Mouse (Mus musculus) hindbrain, embryonic 16.5 days (tissue): ENCODE results near the gene Rnf31. TPM values are rescaled to one million over a fixed set of nuclear protein-coding genes. Genes with fewer than 3 reads are reported as not detected.

Experiments
- ATAC-seq: fragments of 200-750 bp; cut with Nextera tagmentation; 2 replicates; pipeline ENCODE4 v1.8.0; 2017; ENCODE audit warnings: moderate TSS enrichment, moderate library complexity
- H3K27ac ChIP-seq: fragments of 300-500 bp; sonication (generic); 2 replicates; pipeline ENCODE4 v1.5.1; 2014; ENCODE audit warnings: low read depth, mild to moderate bottlenecking, control low read depth, low read length, moderate library complexity
- H3K27me3 ChIP-seq: fragments of 300-500 bp; sonication (generic); replicated peaks from 2 replicates; pipeline ENCODE4 v1.6.1; 2014; ENCODE audit warnings: low read length; ENCODE audit not compliant: control insufficient read depth, insufficient read depth
- H3K36me3 ChIP-seq: fragments of 300-500 bp; sonication (generic); 2 replicates; pipeline ENCODE4 v1.6.1; 2014; ENCODE audit warnings: mild to moderate bottlenecking, low read length, moderate library complexity, mixed read lengths; ENCODE audit not compliant: control insufficient read depth, insufficient read depth
- H3K4me1 ChIP-seq: fragments of 300-500 bp; sonication (generic); 2 replicates; pipeline ENCODE4 v1.6.1; 2014; ENCODE audit warnings: low read depth, low read length; ENCODE audit not compliant: control insufficient read depth, insufficient read depth
- H3K4me2 ChIP-seq: fragments of 300-500 bp; sonication (generic); 2 replicates; pipeline ENCODE4 v1.6.1; 2014; ENCODE audit warnings: mild to moderate bottlenecking, low read length, control low read depth, moderate library complexity
- H3K4me3 ChIP-seq: fragments of 300-500 bp; sonication (generic); 2 replicates; pipeline ENCODE4 v1.5.1; 2014; ENCODE audit warnings: mild to moderate bottlenecking, low read length, control low read depth, moderate library complexity
- H3K9ac ChIP-seq: fragments of 300-500 bp; sonication (generic); 2 replicates; pipeline ENCODE4 v1.6.1; 2014; ENCODE audit warnings: low read depth, mild to moderate bottlenecking, control low read depth, low read length, moderate library complexity
- H3K9me3 ChIP-seq: fragments of 300-500 bp; sonication (generic); 2 replicates; pipeline ENCODE4 v1.6.1; 2014; ENCODE audit warnings: mild to moderate bottlenecking, low read length, moderate library complexity; ENCODE audit not compliant: control insufficient read depth
- WGBS: fragments of 180-500 bp; shearing (Covaris S2); extraction: QIAGEN DNeasy Blood & Tissue Kit; methylation state at CpG from one replicate; pipeline ENCODE4 v1.1.7; 2014; 5-methylcytosine and 5-hydroxymethylcytosine counted together
- polyA plus RNA-seq: library from polyadenylated mRNA; unstranded; fragments of >200 nt; fragmentation: Nextera tagmentation; extraction: Ambion mirVana; gene quantifications from 2 replicates; pipeline ENCODE4 v1.2.1, GENCODE M21; 2015

The Rnf31 gene
- polyA plus RNA-seq, 1 experiment from 2014 or later = 18.2 TPM

DNA sequence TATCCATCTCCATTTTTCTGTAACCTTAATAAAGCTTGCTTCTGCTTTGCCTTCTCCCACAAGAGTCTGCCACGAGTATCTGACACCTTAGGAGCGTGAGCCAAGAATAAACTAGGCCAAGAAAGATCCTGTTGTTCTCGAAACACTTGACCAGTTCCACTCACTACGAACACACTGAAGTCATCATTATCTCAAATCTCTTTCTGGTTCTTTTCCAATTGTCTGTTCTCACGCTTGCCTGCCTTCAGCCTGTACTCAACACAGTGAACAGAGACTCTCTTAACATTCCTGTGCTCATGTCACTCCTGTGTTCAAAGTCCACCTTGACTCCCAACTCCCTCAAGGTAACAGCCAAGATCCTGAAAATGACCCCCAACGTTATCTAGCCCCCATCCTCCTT is 21.8 kb downstream of the Rnf31 start:
- Histone ChIP-seq H3K4me2 (no peak overlapping the region), H3K27me3 (no peaks in the 10 kb centered on the region), H3K4me1 (no peaks in the 10 kb centered on the region), H3K9me3 (no peaks in the 10 kb centered on the region), H3K4me3 (no peak overlapping the region), H3K36me3 (peaks cover 8% of the 10 kb centered on the region), H3K9ac (no peak overlapping the region), H3K27ac (no peak overlapping the region)
- 72% methylated on average over 6 of the region's 6 CpGs for WGBS
- no peak for ATAC-seq

DNA sequence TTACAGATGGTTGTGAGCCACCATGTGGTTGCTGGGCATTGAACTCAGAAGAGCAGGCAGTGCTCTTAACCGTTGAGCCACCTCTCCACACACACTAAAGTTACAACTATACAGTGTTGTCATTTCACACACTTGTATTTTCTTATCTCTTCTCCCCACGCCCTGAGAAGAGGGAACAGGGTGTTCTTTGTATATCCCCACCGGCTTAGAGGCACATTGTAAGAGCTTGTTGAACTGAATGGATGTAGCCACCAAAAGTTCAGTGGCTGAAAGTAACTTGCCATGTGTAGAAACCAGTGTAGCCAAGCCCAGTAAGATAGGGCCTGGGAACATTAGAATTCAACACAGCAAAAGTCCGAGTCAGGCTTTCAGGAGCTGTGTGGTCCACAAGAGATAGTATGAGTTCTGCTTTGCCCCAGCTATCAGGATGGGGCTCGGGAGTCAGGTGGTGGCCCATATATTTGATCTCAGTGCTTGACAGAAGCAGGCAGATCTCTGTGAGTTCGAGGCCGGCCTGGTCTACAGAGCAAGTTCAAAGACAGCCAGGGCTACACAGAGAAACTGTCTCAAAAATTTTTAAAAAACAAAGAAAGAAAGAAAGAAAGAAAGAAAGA is 23.2 kb downstream of the Rnf31 start:
- ATAC-seq = no peak
- Histone ChIP-seq H3K4me3 (no peak overlapping the region), H3K27ac (no peak overlapping the region), H3K4me1 (no peaks in the 10 kb centered on the region), H3K4me2 (no peak overlapping the region), H3K9me3 (no peaks in the 10 kb centered on the region), H3K9ac (no peak overlapping the region), H3K27me3 (no peaks in the 10 kb centered on the region), H3K36me3 (no peaks in the 10 kb centered on the region)
- WGBS = 89% methylated on average over 7 of the region's 7 CpGs

DNA sequence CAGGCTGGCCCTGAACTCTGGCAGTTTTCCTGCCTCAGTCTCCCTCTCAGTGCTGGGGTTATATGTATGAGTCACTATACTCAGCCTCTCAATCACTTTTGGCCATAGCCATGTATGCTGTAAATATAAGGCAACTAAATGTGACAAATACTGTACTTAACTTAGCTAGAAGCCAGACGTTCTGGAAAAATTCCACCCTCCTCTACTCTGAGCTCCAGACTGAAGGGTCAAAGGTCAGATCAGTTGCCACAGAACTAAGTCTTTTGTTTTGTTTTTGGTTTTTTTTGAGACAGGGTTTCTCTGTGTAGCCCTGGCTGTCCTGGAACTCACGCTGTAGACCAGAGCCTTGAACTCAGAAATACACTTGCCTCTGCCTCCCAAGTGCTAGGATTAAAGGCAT is 24.4 kb downstream of the Rnf31 start:
- ATAC-seq = no peak
- no peaks in the 10 kb centered on the region for H3K27me3 ChIP-seq
- H3K4me1 ChIP-seq = no peaks in the 10 kb centered on the region
- H3K4me3 ChIP-seq = no peak overlapping the region
- no peak overlapping the region for H3K27ac ChIP-seq
- no peaks in the 10 kb centered on the region for H3K36me3 ChIP-seq
- no peak overlapping the region for H3K9ac ChIP-seq
- no peak overlapping the region for H3K4me2 ChIP-seq
- 54% methylated on average over 2 of the region's 2 CpGs for WGBS
- no peaks in the 10 kb centered on the region for H3K9me3 ChIP-seq

DNA sequence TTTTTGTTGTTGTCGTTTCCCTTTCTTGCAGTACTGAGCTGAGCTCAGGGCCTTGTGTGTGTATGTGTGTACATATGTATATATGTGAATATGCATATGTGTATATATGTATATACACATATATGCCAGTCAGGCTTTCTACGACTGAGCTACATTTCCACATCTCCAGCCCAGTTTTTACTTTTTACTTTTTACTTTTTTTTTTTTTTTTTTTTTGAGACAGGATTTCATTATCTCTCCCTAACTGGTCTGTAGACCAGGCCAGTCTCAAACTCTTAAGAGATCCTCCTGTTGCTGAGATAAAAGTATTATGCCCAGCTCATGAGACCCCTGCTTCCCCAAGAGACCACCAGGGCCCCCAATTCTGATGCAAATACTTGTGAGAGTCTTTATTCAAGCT is 25.3 kb downstream of the Rnf31 start:
- WGBS = 76% methylated on average over 2 of the region's 2 CpGs
- no peak overlapping the region for H3K27ac ChIP-seq
- no peaks in the 10 kb centered on the region for H3K36me3 ChIP-seq
- no peak overlapping the region for H3K9ac ChIP-seq
- ATAC-seq = no peak
- H3K9me3 ChIP-seq = no peaks in the 10 kb centered on the region
- no peaks in the 10 kb centered on the region for H3K27me3 ChIP-seq
- H3K4me2 ChIP-seq = no peak overlapping the region
- no peaks in the 10 kb centered on the region for H3K4me1 ChIP-seq
- H3K4me3 ChIP-seq = no peak overlapping the region

DNA sequence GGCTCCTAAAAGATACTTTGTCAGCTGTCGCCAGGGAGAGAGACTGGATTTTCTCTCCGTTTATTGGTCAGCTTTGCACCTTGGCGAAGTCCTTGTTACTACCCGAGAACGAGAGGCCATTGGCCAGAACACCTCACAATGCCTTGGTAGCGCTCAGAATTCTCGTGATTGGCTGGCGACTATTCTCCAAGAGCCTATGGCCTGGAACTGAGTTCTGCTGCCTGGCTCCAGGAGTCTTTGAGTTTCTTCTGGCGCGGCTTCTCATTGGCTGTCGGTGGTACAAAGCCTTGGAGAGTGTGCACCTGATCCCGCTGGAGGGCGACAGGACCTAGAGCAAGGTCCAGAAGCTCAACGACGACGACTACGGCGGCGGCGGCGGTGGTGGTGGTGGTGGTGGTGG is 26.3 kb downstream of the Rnf31 start, which contains the start of gene Rec8:
Gene Rec8, plus strand, starts transcription at position 216 of the 400 bp plus-strand sequence.
- 19% methylated on average over 21 of the region's 21 CpGs for WGBS
- peak within 1 kb of the TSS; percentile 25; the same call in 1 of the 2 replicates for H3K9ac ChIP-seq
- peak; percentile 89 for ATAC-seq
- peak within 1 kb of the TSS; percentile 33 for H3K4me3 ChIP-seq
- H3K4me2 ChIP-seq = peak within 1 kb of the TSS; percentile 44
- H3K36me3 ChIP-seq = no peaks in the 10 kb centered on the region
- H3K4me1 ChIP-seq = no peaks in the 10 kb centered on the region
- no peaks in the 10 kb centered on the region for H3K27me3 ChIP-seq
- no peak within 1 kb of the TSS for H3K27ac ChIP-seq
- H3K9me3 ChIP-seq = no peaks in the 10 kb centered on the region

DNA sequence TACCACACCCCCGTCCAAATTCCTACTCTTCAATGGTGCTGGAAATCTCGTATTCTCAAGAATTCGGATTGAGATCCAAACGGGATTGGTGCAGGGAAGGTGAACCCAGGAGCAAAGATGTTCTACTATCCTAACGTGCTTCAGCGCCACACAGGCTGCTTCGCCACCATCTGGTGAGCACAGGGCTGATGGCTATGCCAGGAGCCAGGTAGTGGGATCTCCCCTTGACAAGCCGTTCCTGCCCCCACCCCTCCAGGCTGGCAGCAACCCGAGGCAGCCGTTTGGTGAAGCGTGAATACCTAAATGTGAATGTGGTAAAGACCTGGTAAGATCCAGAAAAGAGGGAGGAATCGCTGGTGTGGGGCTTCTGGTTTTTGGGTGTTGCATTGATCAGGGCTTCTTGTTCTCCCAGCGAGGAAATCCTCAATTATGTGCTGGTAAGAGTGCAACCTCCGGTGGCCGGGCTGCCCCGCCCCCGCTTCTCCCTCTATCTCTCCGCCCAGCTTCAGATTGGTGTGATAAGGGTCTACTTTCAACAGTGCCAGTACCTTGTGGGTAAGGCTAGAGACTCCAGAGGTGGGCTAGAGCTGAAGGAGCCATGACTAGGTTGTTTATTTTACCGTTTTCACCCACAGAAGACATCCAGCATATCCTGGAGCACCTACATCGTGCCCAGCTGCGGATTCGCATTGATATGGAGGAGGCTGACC is 27.1 kb downstream of the Rnf31 start:
- no peaks in the 10 kb centered on the region for H3K27me3 ChIP-seq
- peak; percentile 55; the same call in 1 of the 2 replicates for ATAC-seq
- H3K4me2 ChIP-seq = peak overlapping the region; percentile 44
- no peaks in the 10 kb centered on the region for H3K36me3 ChIP-seq
- H3K9ac ChIP-seq = peak overlapping the region; percentile 25; the same call in 1 of the 2 replicates
- H3K4me3 ChIP-seq = peak overlapping the region; percentile 33
- H3K9me3 ChIP-seq = no peaks in the 10 kb centered on the region
- 52% methylated on average over 22 of the region's 22 CpGs for WGBS
- H3K27ac ChIP-seq = no peak overlapping the region
- no peaks in the 10 kb centered on the region for H3K4me1 ChIP-seq

DNA sequence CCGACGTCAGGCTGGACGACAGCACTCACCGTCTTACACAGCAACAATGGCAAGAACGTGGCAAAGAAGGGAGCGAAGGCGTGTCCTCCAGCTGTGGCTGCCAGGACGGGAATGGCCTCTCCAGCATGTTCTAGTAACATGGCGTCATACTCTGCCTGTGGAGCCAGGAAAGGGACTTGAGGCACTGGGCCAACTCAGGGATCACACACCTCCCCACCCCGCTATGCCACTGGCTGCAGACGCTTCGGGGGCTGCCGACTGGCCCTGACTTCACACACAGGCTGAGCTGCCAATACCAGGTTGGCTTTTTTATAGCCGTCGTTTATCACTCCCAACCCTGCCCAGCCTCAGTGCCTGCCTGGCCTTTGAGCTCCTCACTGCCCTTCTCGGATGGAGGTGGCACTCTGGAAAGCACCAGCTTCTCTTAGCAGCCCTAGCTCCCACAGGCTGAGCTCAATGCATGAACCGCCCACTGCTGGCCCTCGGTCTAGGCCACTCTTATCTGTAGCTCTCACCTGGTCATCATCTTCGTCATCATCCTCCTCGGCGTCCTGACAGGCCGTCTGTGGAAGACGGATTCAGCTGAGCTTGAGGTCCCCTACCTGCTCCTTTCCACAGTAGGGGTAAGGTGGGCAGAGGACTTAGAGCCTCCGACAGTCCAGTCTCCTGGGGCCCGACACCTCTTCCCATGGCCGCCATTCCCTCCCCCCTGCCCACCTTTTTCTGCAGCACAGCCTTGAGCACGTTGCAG is 36.7 kb downstream of the Rnf31 start:
- no peak for ATAC-seq
- no peaks in the 10 kb centered on the region for H3K27me3 ChIP-seq
- H3K4me1 ChIP-seq = no peaks in the 10 kb centered on the region
- H3K36me3 ChIP-seq = peaks cover 75% of the 10 kb centered on the region
- WGBS = 88% methylated on average over 27 of the region's 27 CpGs
- no peak overlapping the region for H3K27ac ChIP-seq
- no peak overlapping the region for H3K9ac ChIP-seq
- no peak overlapping the region for H3K4me3 ChIP-seq
- no peaks in the 10 kb centered on the region for H3K9me3 ChIP-seq
- no peak overlapping the region for H3K4me2 ChIP-seq

DNA sequence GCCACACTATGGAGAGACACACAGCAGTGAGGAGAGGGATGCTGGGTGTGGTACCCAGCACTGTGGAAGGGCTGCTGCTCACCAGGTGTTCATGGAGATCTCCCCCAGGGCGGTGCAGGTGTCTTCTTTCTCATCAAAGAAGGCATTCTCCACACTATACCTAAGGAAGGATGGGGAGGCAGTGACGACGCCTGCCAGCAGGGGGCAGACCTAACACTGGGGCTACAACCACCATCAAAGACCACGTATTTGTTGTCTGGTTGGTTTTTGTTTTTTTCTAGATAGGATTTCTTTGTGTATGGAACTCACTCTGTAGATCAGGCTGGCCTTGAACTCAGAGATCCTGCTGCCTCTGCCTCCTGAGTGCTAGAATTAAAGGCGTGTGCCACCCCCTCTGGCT is 37.8 kb downstream of the Rnf31 start:
- no peak overlapping the region for H3K9ac ChIP-seq
- no peak for ATAC-seq
- H3K36me3 ChIP-seq = peaks cover 79% of the 10 kb centered on the region
- no peaks in the 10 kb centered on the region for H3K27me3 ChIP-seq
- no peak overlapping the region for H3K27ac ChIP-seq
- H3K9me3 ChIP-seq = no peaks in the 10 kb centered on the region
- no peak overlapping the region for H3K4me2 ChIP-seq
- WGBS = 55% methylated on average over 5 of the region's 5 CpGs
- no peaks in the 10 kb centered on the region; the same call in 1 of the 2 replicates for H3K4me1 ChIP-seq
- no peak overlapping the region for H3K4me3 ChIP-seq

DNA sequence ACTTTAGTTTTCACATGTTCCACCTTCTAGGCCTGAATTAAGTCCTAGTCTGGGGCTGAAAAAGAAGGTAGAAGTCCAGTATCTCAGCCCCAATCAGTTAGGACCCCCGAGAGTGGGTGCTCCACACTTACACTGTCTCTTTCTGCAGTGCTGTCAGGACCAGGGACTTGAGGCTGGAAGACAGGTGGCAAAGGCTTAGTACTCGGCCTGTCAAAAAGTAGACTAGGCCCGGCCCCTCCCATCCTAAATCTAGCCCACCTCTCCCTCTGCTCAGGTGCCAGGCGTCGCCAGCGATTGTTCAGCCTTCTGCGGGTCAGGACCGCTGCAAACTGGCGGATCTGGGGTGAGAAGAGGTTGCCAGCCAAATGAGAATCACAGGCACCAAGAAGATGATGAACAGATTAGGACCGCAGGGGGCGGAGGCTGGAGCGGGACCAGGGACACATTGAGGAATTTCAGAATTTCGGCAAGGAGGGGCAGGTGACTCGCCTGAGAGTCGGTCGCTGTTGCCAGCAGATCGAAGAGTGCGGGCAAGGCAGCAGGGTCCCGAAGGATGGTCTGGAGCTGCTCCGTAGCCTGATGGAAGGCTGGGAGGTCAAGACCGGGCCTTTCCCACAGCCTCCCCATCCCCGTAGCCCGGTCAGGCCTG is 43.5 kb downstream of the Rnf31 start:
- ATAC-seq = peak; percentile 77
- peak overlapping the region; percentile 77 for H3K4me2 ChIP-seq
- peak overlapping the region; percentile 75 for H3K9ac ChIP-seq
- peak overlapping the region; percentile 61 for H3K4me3 ChIP-seq
- H3K9me3 ChIP-seq = no peaks in the 10 kb centered on the region
- peaks cover 11% of the 10 kb centered on the region for H3K4me1 ChIP-seq
- H3K36me3 ChIP-seq = peaks cover 46% of the 10 kb centered on the region
- H3K27ac ChIP-seq = peak overlapping the region; percentile 74
- no peaks in the 10 kb centered on the region for H3K27me3 ChIP-seq
- 2% methylated on average over 23 of the region's 23 CpGs for WGBS
